Mouse (Mus musculus) embryonic facial prominence, embryonic 11.5 days (tissue): Measurements from ENCODE around the gene Ackr3. TPM values are rescaled to one million over a fixed set of nuclear protein-coding genes. Genes with fewer than 3 reads are reported as not detected.

Experiments
- ATAC-seq: fragments of 200-750 bp; cut with Nextera tagmentation; replicated peaks from 2 replicates; pipeline ENCODE4 v1.8.0; 2017; ENCODE audit warnings: low read depth; ENCODE audit not compliant: insufficient number of reproducible peaks, low FRiP score, low TSS enrichment
- DNase-seq: peaks from one replicate; pipeline ENCODE4 v3.0.0-alpha.2; 2015; ENCODE audit warnings: low spot score
- H3K27ac ChIP-seq: fragments of 300-500 bp; sonication (generic); replicated peaks from 2 replicates; pipeline ENCODE4 v1.5.1; 2014; ENCODE audit warnings: mild to moderate bottlenecking, low read depth, low read length, control low read depth
- H3K27me3 ChIP-seq: fragments of 300-500 bp; sonication (generic); 2 replicates; pipeline ENCODE4 v1.6.1; 2014; ENCODE audit warnings: mild to moderate bottlenecking, low read length, moderate library complexity, mixed read lengths; ENCODE audit not compliant: control insufficient read depth, insufficient read depth
- H3K36me3 ChIP-seq: fragments of 300-500 bp; sonication (generic); replicated peaks from 2 replicates; pipeline ENCODE4 v1.6.1; 2014; ENCODE audit warnings: low read depth, mild to moderate bottlenecking, low read length, moderate library complexity, mixed read lengths; ENCODE audit not compliant: control insufficient read depth, insufficient read depth
- H3K4me1 ChIP-seq: fragments of 300-500 bp; sonication (generic); 2 replicates; pipeline ENCODE4 v1.6.1; 2014; ENCODE audit warnings: low read length, mixed read lengths; ENCODE audit not compliant: control insufficient read depth, insufficient read depth
- H3K4me2 ChIP-seq: fragments of 300-500 bp; sonication (generic); 2 replicates; pipeline ENCODE4 v1.6.1; 2014; ENCODE audit warnings: low read depth, mild to moderate bottlenecking, control low read depth, low read length, moderate library complexity
- H3K4me3 ChIP-seq: fragments of 300-500 bp; sonication (generic); 2 replicates; pipeline ENCODE4 v1.5.1; 2014; ENCODE audit warnings: low read depth, low read length, control low read depth
- H3K9ac ChIP-seq: fragments of 300-500 bp; sonication (generic); replicated peaks from 2 replicates; pipeline ENCODE4 v1.6.1; 2014; ENCODE audit warnings: mild to moderate bottlenecking, control low read depth, low read length
- H3K9me3 ChIP-seq: fragments of 300-500 bp; sonication (generic); replicated peaks from 2 replicates; pipeline ENCODE4 v1.6.1; 2016; ENCODE audit warnings: mild to moderate bottlenecking, low read length, inconsistent platforms, mixed read lengths; ENCODE audit not compliant: control insufficient read depth
- WGBS: fragments of 180-500 bp; shearing (Covaris S2); extraction: QIAGEN DNeasy Blood & Tissue Kit; methylation state at CpG from one replicate; pipeline ENCODE4 v1.1.7; 2014; 5-methylcytosine and 5-hydroxymethylcytosine counted together
- polyA plus RNA-seq: library from polyadenylated mRNA; unstranded; fragments of >200 nt; fragmentation: Nextera tagmentation; extraction: Ambion mirVana; gene quantifications from 2 replicates; pipeline ENCODE4 v1.2.1, GENCODE M21; 2014

The Ackr3 gene
- polyA plus RNA-seq, 1 experiment from 2014 or later, result 39.9 TPM

DNA sequence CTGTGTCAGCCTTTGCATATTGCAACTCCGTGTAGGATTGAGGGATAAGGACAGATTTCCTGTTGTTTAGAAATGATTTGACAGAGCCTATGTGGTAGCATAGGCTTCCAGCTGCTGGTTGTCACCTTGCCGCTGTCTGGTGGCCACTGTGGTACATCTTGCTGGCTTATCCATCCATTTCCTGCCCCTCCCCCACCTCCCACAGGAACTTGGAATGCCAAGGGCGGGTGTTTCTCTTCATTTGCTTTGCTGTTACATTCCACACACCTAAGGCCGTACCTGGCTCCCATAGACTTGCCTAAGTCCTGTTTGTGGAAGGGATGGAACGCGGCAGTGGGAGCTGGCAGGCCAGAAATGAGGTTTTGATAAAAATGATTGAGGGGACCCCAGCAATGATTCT, 46.6 kb downstream of the Ackr3 start:
- ATAC-seq (no peak), DNase-seq (no peak)
- Histone ChIP-seq H3K9ac (no peak overlapping the region), H3K27me3 (no peaks in the 10 kb centered on the region), H3K27ac (no peak overlapping the region), H3K4me2 (no peak overlapping the region), H3K9me3 (no peaks in the 10 kb centered on the region), H3K4me3 (no peak overlapping the region), H3K4me1 (no peaks in the 10 kb centered on the region; the same call in none of the 2 replicates), H3K36me3 (no peaks in the 10 kb centered on the region)
- 78% methylated on average over 6 of the region's 6 CpGs for WGBS

DNA sequence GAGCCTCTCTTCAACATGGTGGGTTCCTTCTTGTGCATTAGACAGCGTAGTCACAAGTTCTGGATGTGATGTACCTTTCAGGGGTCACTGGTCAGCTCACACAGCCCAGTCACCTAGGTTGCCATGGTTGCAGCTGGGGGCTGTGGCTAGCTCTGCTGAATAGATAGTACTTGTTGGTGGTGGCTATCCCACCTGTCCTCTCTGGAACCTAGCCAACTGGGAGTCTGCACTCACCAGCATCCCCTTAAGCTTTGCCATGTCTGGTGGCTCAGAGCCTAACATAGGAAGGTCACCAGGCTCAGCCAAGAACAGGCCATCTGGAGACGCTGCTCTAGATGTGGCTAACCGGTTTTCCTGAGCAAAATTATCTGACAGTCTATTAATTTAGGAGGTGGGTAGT, 47.4 kb downstream of the Ackr3 start:
- H3K4me3 ChIP-seq, result no peak overlapping the region
- H3K27ac ChIP-seq, result no peak overlapping the region
- ATAC-seq (no peak), DNase-seq (no peak)
- 53% methylated on average over 3 of the region's 3 CpGs for WGBS
- no peaks in the 10 kb centered on the region; the same call in none of the 2 replicates for H3K4me1 ChIP-seq
- no peak overlapping the region for H3K4me2 ChIP-seq
- H3K9me3 ChIP-seq, result no peaks in the 10 kb centered on the region
- no peaks in the 10 kb centered on the region for H3K27me3 ChIP-seq
- no peaks in the 10 kb centered on the region for H3K36me3 ChIP-seq
- H3K9ac ChIP-seq, result no peak overlapping the region

DNA sequence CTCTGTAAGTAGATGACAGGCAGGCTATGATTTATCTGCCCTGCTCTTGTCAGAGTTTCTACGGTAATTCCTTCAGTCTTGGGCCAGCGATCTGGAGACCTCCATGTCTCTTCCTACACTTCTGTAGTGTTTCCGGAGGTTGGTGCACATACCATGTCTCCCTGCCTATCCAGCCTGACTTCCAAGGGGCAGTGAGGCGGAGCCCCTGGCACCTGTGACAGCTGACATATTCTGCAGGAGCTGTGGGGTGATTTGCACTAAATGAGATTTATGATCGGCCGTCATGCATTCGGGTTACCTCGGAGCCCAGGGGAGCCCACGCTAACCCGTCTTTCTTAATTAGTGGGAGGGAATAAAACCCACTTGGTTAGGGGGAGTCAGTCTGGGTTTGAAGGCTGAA, 49.7 kb downstream of the Ackr3 start:
- Histone ChIP-seq H3K4me3 (no peak overlapping the region), H3K4me2 (no peak overlapping the region), H3K4me1 (no peaks in the 10 kb centered on the region; the same call in none of the 2 replicates), H3K27me3 (no peaks in the 10 kb centered on the region), H3K36me3 (no peaks in the 10 kb centered on the region), H3K9ac (no peak overlapping the region), H3K9me3 (no peaks in the 10 kb centered on the region), H3K27ac (no peak overlapping the region)
- WGBS, result 86% methylated on average over 10 of the region's 10 CpGs
- DNase-seq (no peak), ATAC-seq (no peak)

DNA sequence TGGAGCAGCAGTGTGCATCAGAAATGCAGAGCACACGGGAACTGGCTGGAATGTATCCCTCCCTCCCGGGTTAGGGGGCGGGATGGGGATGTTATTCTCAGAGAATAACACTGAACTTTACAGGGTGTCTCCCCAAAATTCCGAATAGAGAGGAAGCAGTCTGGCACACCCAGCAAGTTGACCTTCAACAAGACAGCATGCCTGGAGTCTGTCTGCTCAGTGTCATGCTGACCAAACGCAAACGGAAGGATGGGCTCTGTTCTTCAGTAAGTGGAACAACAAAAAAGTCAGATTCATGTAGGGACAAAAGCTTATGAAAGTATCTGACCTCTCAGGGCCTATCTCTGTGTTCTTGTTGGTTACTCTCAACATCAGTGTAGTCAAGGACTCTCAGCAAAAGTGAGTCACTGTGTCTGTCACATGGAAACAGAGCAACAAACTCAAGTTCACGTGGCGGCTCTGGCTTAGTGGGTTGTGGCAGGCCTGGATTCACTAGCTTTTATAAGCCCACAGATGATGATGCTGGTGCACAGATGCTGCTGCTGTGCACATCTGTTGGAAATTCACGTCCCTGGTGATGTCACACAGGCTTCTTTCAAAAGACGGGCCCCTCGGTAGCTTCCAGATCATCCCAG, 54.6 kb downstream of the Ackr3 start:
- 81% methylated on average over 11 of the region's 11 CpGs for WGBS
- no peak overlapping the region for H3K9ac ChIP-seq
- ATAC-seq (no peak), DNase-seq (no peak)
- no peaks in the 10 kb centered on the region for H3K9me3 ChIP-seq
- H3K27ac ChIP-seq, result no peak overlapping the region
- no peaks in the 10 kb centered on the region for H3K27me3 ChIP-seq
- no peaks in the 10 kb centered on the region for H3K4me1 ChIP-seq
- no peak overlapping the region for H3K4me3 ChIP-seq
- no peak overlapping the region for H3K4me2 ChIP-seq
- H3K36me3 ChIP-seq, result no peaks in the 10 kb centered on the region

DNA sequence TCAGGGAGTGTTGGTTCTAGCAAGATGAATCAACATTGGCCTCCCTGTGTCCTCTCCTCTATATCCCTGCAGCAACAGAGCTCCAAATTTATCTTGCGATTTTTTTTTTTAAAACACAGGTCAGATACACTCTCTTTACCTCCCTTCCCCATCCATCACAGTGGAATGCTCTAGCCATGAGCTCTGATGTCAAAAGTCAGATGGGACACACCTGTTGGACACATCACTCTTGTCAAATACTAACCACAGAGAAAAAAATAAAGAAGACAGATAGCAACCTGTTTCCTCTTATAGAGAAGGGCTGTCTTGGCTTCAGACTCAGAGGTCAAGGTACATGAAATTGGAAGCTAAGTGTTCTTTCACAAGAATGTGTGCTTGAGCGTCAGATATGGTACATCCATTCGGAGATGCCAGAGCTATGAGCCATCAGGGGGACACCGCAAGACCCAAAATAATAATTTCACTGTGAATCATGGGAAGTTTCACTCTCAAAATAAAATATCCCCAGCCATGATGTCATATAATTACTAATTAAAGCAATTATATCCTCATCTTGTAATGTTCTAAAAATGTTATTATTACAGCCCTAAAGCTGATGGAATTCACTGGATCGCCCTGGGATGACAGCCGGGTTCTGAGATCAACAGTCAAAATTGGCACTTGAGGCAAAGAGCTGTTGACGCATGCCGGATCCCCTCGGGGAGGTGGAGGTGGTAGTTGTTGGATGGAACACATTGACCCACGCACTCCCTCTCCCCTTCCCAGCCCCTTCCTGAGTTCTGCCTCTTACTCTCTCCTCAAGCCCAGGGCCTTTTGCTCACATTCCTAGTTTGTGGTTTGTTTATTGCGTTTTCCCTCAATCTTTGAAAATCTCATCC, 57.2 kb downstream of the Ackr3 start:
- WGBS, result 81% methylated on average over 11 of the region's 11 CpGs
- H3K4me3 ChIP-seq, result no peak overlapping the region
- no peaks in the 10 kb centered on the region for H3K4me1 ChIP-seq
- DNase-seq (no peak), ATAC-seq (no peak)
- no peaks in the 10 kb centered on the region for H3K27me3 ChIP-seq
- H3K36me3 ChIP-seq, result no peaks in the 10 kb centered on the region
- no peak overlapping the region for H3K27ac ChIP-seq
- no peaks in the 10 kb centered on the region for H3K9me3 ChIP-seq
- H3K4me2 ChIP-seq, result no peak overlapping the region
- no peak overlapping the region for H3K9ac ChIP-seq

DNA sequence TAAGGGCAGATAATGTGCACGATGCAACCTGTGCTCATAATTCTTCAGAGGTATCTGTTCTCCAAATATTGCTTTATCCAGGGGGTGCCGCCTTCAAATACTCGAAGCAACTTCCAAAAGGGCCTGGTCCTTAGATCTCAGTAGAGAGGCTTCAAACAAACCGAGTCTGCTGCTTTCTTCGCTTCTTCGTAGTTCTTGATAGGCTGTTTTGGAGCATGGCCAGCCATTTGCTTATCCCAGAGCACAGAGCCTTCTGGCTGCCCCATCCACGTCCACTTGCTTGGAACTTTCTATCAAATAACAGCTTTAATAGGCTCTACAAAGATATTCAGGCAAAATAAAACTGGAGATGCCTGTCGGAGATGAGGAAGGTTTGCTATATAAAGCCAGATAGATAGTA, 58.6 kb downstream of the Ackr3 start:
- no peaks in the 10 kb centered on the region for H3K36me3 ChIP-seq
- DNase-seq (no peak), ATAC-seq (no peak)
- no peak overlapping the region for H3K9ac ChIP-seq
- no peak overlapping the region for H3K4me3 ChIP-seq
- WGBS, result 90% methylated on average over 8 of the region's 8 CpGs
- H3K4me2 ChIP-seq, result no peak overlapping the region
- H3K27ac ChIP-seq, result no peak overlapping the region
- H3K4me1 ChIP-seq, result no peaks in the 10 kb centered on the region
- no peaks in the 10 kb centered on the region for H3K27me3 ChIP-seq
- H3K9me3 ChIP-seq, result no peaks in the 10 kb centered on the region

Other genes starting within 250 kb of the Ackr3 start
- not detected in 2 replicates for gene Asb18, start 189.3 kb upstream of the Ackr3 start, polyA plus RNA-seq
- gene Iqca, start 50.6 kb upstream of the Ackr3 start, polyA plus RNA-seq, result 0.56 TPM in 1 of 2 replicates, not detected in the other